Mouse (Mus musculus) heart, postnatal 0 days (tissue): ENCODE measurements at regions not wholly inside any gene's neighbourhood (a gene's known extent, or its start where the extent isn't known, plus 50 kb on each side); places are given as distances from the start of the nearest gene placed in this dataset.
A peak's percentile ranks its signal among the peaks of the same experiment; 100 is the strongest.

ENCODE experiments used
- ATAC-seq: fragments of 200-750 bp; cut with Nextera tagmentation; 2 replicates; pipeline ENCODE4 v1.8.0; 2017; ENCODE audit warnings: low read depth, moderate number of reproducible peaks, moderate library complexity; ENCODE audit not compliant: insufficient read depth
- DNase-seq: peaks from one replicate; pipeline ENCODE4 v3.0.0-alpha.2; 2016; ENCODE audit warnings: low spot score
- H3K27ac ChIP-seq: fragments of 300-500 bp; sonication (generic); 2 replicates; pipeline ENCODE4 v1.5.1; 2014; ENCODE audit warnings: low read depth, mild to moderate bottlenecking
- H3K27me3 ChIP-seq: fragments of 300-500 bp; sonication (generic); 2 replicates; pipeline ENCODE4 v1.6.1; 2014; ENCODE audit warnings: low read length, mixed read lengths; ENCODE audit not compliant: control insufficient read depth, insufficient read depth
- H3K36me3 ChIP-seq: fragments of 300-500 bp; sonication (generic); replicated peaks from 2 replicates; pipeline ENCODE4 v1.6.1; 2014; ENCODE audit warnings: low read length, mixed read lengths; ENCODE audit not compliant: control insufficient read depth, insufficient read depth
- H3K4me1 ChIP-seq: fragments of 300-500 bp; sonication (generic); 2 replicates; pipeline ENCODE4 v1.6.1; 2014; ENCODE audit warnings: antibody characterized with exemption; ENCODE audit not compliant: control insufficient read depth, insufficient read depth
- H3K4me2 ChIP-seq: fragments of 300-500 bp; sonication (generic); 2 replicates; pipeline ENCODE4 v1.6.1; 2014; ENCODE audit warnings: low read depth, mild to moderate bottlenecking, low read length, moderate library complexity
- H3K4me3 ChIP-seq: fragments of 300-500 bp; sonication (generic); 2 replicates; pipeline ENCODE4 v1.5.1; 2014; ENCODE audit warnings: low read depth, low read length
- H3K9ac ChIP-seq: fragments of 300-500 bp; sonication (generic); replicated peaks from 2 replicates; pipeline ENCODE4 v1.6.1; 2014; ENCODE audit warnings: low read depth, low read length, mixed read lengths
- H3K9me3 ChIP-seq: fragments of 300-500 bp; sonication (generic); replicated peaks from 2 replicates; pipeline ENCODE4 v1.6.1; 2016; ENCODE audit warnings: low read length; ENCODE audit not compliant: control insufficient read depth
- CTCF ChIP-seq: IDR thresholded peaks from 2 replicates; pipeline ENCODE4 v1.5.1; 2016; ENCODE audit warnings: antibody characterized with exemption, control low read depth, low read depth
- EP300 ChIP-seq: IDR thresholded peaks from 2 replicates; pipeline ENCODE4 v1.6.1; 2016; ENCODE audit warnings: antibody characterized with exemption, low read depth
- whole genome bisulfite sequencing: fragments of 180-500 bp; shearing (Covaris S2); extraction: QIAGEN DNeasy Blood & Tissue Kit; methylation state at CpG from one replicate; pipeline ENCODE4 v1.1.7; 2014; 5-methylcytosine and 5-hydroxymethylcytosine counted together

DNA sequence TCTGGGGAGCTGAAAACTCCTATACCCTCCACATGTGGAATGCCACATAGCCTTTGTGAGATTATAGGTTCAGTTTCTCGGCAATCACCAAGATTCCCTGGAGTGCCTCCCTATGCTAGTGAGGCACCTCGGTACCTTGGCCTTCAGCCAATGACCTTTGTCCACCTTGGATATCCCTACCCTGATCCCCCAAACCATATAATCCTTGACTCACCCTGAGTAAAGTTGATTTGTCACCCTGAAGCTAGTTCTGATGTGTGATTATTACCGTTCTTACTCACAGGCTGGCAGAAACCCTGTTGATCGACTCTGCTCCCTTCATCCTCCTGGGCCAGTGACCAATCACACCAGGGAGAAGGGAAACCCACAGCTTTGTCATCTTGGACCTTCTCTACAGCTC, 152.5 kb downstream of the Ptpru start:
- no peak overlapping the region for H3K4me3 ChIP-seq
- DNase-seq (no peak), ATAC-seq (no peak)
- TF ChIP-seq CTCF (no peak), EP300 (no peak)
- H3K4me2 ChIP-seq = no peak overlapping the region
- WGBS = 82% methylated on average over 4 of the region's 4 CpGs
- no peak overlapping the region for H3K9ac ChIP-seq
- no peaks in the 10 kb centered on the region for H3K4me1 ChIP-seq
- H3K36me3 ChIP-seq = no peaks in the 10 kb centered on the region
- no peaks in the 10 kb centered on the region for H3K9me3 ChIP-seq
- H3K27me3 ChIP-seq = no peaks in the 10 kb centered on the region
- H3K27ac ChIP-seq = no peak overlapping the region

DNA sequence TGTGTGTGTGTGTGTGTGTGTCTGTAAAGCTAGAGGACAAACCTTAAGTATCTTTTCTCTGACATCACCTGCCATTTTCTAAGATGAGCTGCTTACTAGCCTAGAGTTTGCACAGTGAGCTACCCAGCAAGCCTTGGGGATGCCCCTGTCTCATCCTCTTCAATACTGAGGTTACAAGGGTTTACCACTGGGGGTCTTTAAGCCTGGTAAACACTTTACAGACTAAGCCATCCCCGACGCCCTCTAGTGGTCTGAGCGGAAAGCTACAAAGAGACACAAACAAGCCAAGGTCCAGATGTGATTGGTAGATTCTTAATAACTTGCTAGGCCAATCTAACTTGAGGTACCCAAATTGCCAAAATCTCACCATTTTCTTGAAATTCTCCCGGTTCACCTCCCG, 143.9 kb downstream of the Ptpru start:
- Histone ChIP-seq H3K4me3 (no peak overlapping the region), H3K9me3 (no peaks in the 10 kb centered on the region), H3K27me3 (no peaks in the 10 kb centered on the region), H3K36me3 (no peaks in the 10 kb centered on the region), H3K4me1 (no peaks in the 10 kb centered on the region), H3K27ac (no peak overlapping the region), H3K9ac (no peak overlapping the region), H3K4me2 (no peak overlapping the region)
- ATAC-seq (no peak), DNase-seq (no peak)
- WGBS = 8% methylated on average over 5 of the region's 5 CpGs
- TF ChIP-seq CTCF = peak; percentile 37
- TF ChIP-seq EP300 = no peak

DNA sequence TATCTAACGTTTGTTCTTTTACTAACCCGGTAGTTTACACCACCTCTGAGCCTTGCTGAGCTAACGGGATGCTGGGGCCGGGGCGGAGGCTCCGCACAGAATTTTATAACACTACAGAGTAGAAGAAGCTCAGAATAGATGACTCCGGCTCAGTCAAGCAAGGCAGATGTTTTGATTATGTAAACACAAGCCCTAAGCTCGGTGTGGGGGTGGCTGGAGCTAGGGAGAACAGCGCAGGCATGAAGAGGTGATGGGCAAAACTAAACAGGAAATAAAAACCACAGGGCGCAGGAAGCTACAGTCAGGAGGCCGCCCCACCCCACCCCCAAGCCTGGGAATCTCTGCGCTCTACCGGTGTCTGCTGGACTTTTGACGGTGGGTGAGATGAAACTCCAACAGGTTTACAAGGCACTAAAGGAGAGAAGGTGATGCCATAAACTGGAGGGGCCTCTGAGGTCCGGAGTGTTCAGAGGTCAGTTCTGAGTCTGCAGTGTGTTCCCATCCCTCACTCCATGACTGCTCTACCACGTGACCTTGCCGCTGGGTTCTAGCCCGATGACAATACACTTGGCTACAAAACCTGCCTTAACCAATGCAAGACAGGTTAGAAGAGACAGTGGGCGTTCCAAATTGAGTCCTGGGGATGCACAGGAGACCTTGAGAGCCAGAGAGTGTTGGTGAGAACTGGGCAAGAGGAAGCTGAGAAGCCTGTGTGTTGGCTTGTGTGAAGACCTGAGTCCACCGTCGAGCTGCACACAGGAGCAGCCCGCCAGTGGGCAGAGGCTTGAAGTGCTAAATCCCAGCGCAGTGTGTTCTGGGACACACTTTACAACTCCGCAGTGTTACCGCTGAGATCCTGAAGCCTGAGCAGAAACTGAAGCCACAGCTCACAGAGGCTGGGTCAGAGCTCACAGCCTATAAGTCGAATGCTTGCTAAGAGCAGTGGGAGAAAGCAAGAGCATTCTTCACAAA, 141.9 kb downstream of the Ptpru start:
- no peaks in the 10 kb centered on the region for H3K4me1 ChIP-seq
- no peak overlapping the region for H3K9ac ChIP-seq
- H3K4me3 ChIP-seq = no peak overlapping the region
- H3K36me3 ChIP-seq = no peaks in the 10 kb centered on the region
- H3K27me3 ChIP-seq = no peaks in the 10 kb centered on the region
- no peak overlapping the region for H3K27ac ChIP-seq
- no peak overlapping the region for H3K4me2 ChIP-seq
- DNase-seq (no peak), ATAC-seq (no peak)
- H3K9me3 ChIP-seq = no peaks in the 10 kb centered on the region
- TF ChIP-seq EP300 (no peak), CTCF (no peak)
- 66% methylated on average over 26 of the region's 26 CpGs for WGBS
